Mouse (Mus musculus): ENCODE data around the gene Lrrc18. TPM values are rescaled to one million over a fixed set of nuclear protein-coding genes. Genes with fewer than 3 reads are reported as not detected.

Gene Lrrc18
- not detected for total RNA-seq (2023)

GRCm38 (mm10) chr14:32991082-32991481 is at the start of gene Lrrc18:
Lrrc18 (plus strand) TSS chr14:32991382.

Other genes with a start within 250 kb of the Lrrc18 start
- not detected for gene Tmem273, start 205.4 kb upstream of the Lrrc18 start, total RNA-seq (2023)
- not detected for gene Fam170b, start 157.4 kb upstream of the Lrrc18 start, total RNA-seq (2023)
- gene Vstm4, start 134.6 kb upstream of the Lrrc18 start, total RNA-seq (2023) = 0.37 TPM
- 50.7 TPM for gene Wdfy4, start 194.1 kb downstream of the Lrrc18 start, total RNA-seq (2023)
- gene Arhgap22, start 222.6 kb downstream of the Lrrc18 start, total RNA-seq (2023) = not detected